Mouse (Mus musculus) E14TG2a.4 (cell line): Measurements from ENCODE around the gene Gm20388.

ENCODE experiments used
- CTCF ChIP-seq: conservative IDR thresholded peaks from 2 replicates; pipeline ENCODE4 v1.5.1; 2014; ENCODE audit warnings: low read length
- POU5F1 ChIP-seq: IDR thresholded peaks from 2 replicates; pipeline ENCODE4 v1.6.1; 2014; ENCODE audit warnings: low read length, borderline replicate concordance

- TF ChIP-seq CTCF (no peak), POU5F1 (no peak)
Measured at GRCm38 (mm10) chr8:121952800-121953199, 2042.2 kb downstream of the Gm20388 start.
